Mouse (Mus musculus) effector memory CD4-positive, alpha-beta T cell, adult 5 months (primary cell): ENCODE data around the gene Vpreb3. TPM values are rescaled to one million over a fixed set of nuclear protein-coding genes. Genes with fewer than 3 reads are reported as not detected.

Source experiments
- polyA plus RNA-seq: library from polyadenylated mRNA; unstranded; fragments of 100-300 nt; shearing (Covaris generic); gene quantifications from one replicate; pipeline ENCODE4 v1.2.1, GENCODE M21; 2017

Gene Vpreb3
- polyA plus RNA-seq, result not detected

GRCm38 (mm10) chr10:75942736-75943477 is at the start of gene Vpreb3:
TSS of gene Vpreb3 (plus strand) at chr10:75943057.

GRCm38 (mm10) chr10:75893089-75893750 is 49.6 kb upstream of the Vpreb3 start, which contains the start of gene Derl3:
TSS of gene Derl3 (plus strand) at chr10:75893413.

GRCm38 (mm10) chr10:75921026-75921725 is 21.7 kb upstream of the Vpreb3 start, which contains the start of gene Smarcb1:
TSS of gene Smarcb1 (minus strand) at chr10:75921617.

GRCm38 (mm10) chr10:75932891-75933290 is 10.0 kb upstream of the Vpreb3 start, which contains the start of gene Chchd10:
TSS of gene Chchd10 (plus strand) at chr10:75933130.

GRCm38 (mm10) chr10:75935680-75936541 is 6.9 kb upstream of the Vpreb3 start, which contains the start of gene Mmp11:
TSS of gene Mmp11 (minus strand) at chr10:75936496.

GRCm38 (mm10) chr10:75940520-75940919 is 2.3 kb upstream of the Vpreb3 start, which contains the start of gene Gm867:
TSS of gene Gm867 (minus strand) at chr10:75940672.

GRCm38 (mm10) chr10:75954381-75954811 is 11.5 kb downstream of the Vpreb3 start, which contains the start of gene Gm5134:
TSS of gene Gm5134 (plus strand) at chr10:75954514.

Other genes with a start within 250 kb of the Vpreb3 start
- gene Cabin1, start 178.7 kb upstream of the Vpreb3 start, polyA plus RNA-seq, result 51.8 TPM
- gene Ddt, start 169.6 kb upstream of the Vpreb3 start, polyA plus RNA-seq, result 38.2 TPM
- not detected for gene Gm20441, start 162.1 kb upstream of the Vpreb3 start, polyA plus RNA-seq
- 1.9 TPM for gene Gstt3, start 161.6 kb upstream of the Vpreb3 start, polyA plus RNA-seq
- not detected for gene Gstt1, start 144.5 kb upstream of the Vpreb3 start, polyA plus RNA-seq
- gene Gstt4, start 120.5 kb upstream of the Vpreb3 start, polyA plus RNA-seq, result not detected
- 40.2 TPM for gene Gstt2, start 105.6 kb upstream of the Vpreb3 start, polyA plus RNA-seq
- 617 TPM for gene Mif, start 82.8 kb upstream of the Vpreb3 start, polyA plus RNA-seq
- 2.6 TPM for gene Derl3, start 49.6 kb upstream of the Vpreb3 start, polyA plus RNA-seq
- gene Smarcb1, start 21.4 kb upstream of the Vpreb3 start, polyA plus RNA-seq, result 51.2 TPM
- gene Chchd10, start 9.9 kb upstream of the Vpreb3 start, polyA plus RNA-seq, result 22.5 TPM
- gene Mmp11, start 6.6 kb upstream of the Vpreb3 start, polyA plus RNA-seq, result not detected
- not detected for gene Gm867, start 2.4 kb upstream of the Vpreb3 start, polyA plus RNA-seq
- gene Gm5134, start 11.5 kb downstream of the Vpreb3 start, polyA plus RNA-seq, result 0.79 TPM
- 25.1 TPM for gene Zfp280b, start 89.6 kb downstream of the Vpreb3 start, polyA plus RNA-seq
- gene Slc5a4b, start 167.9 kb downstream of the Vpreb3 start, polyA plus RNA-seq, result not detected
- not detected for gene Slc5a4a, start 204.4 kb downstream of the Vpreb3 start, polyA plus RNA-seq